Mouse (Mus musculus) limb, embryonic 10.5 days (tissue): ENCODE data around the gene St6galnac3. TPM values are rescaled to one million over a fixed set of nuclear protein-coding genes. Genes with fewer than 3 reads are reported as not detected.

ENCODE experiments used
- DNase-seq: peaks from one replicate; pipeline ENCODE4 v3.0.0-alpha.2; 2017; ENCODE audit warnings: low spot score
- H3K27ac ChIP-seq: fragments of 300-500 bp; sonication (generic); 2 replicates; pipeline ENCODE4 v1.5.1; 2016; ENCODE audit warnings: mild to moderate bottlenecking
- H3K27me3 ChIP-seq: fragments of 300-500 bp; sonication (generic); 2 replicates; pipeline ENCODE4 v1.6.1; 2016; ENCODE audit warnings: low read depth, mild to moderate bottlenecking; ENCODE audit not compliant: poor library complexity, severe bottlenecking
- H3K36me3 ChIP-seq: fragments of 300-500 bp; sonication (generic); 2 replicates; pipeline ENCODE4 v1.6.1; 2016; ENCODE audit warnings: mild to moderate bottlenecking, moderate library complexity
- H3K4me1 ChIP-seq: fragments of 300-500 bp; sonication (generic); 2 replicates; pipeline ENCODE4 v1.6.1; 2016
- H3K4me3 ChIP-seq: fragments of 300-500 bp; sonication (generic); 2 replicates; pipeline ENCODE4 v1.5.1; 2016; ENCODE audit warnings: mild to moderate bottlenecking, moderate library complexity
- H3K9me3 ChIP-seq: fragments of 300-500 bp; sonication (generic); replicated peaks from 2 replicates; pipeline ENCODE4 v1.6.1; 2016; ENCODE audit warnings: mild to moderate bottlenecking
- WGBS: fragments of 180-500 bp; shearing (Covaris S2); methylation state at CpG from one replicate; pipeline ENCODE4 v1.1.7; 2016; 5-methylcytosine and 5-hydroxymethylcytosine counted together
- polyA plus RNA-seq: library from polyadenylated mRNA; unstranded; fragments of >200 nt; fragmentation: Nextera tagmentation; extraction: Ambion mirVana; gene quantifications from 2 replicates; pipeline ENCODE4 v1.2.1, GENCODE M21; 2016

St6galnac3 gene
- polyA plus RNA-seq, 1 experiment from 2014 or later = 53.3 TPM

GRCm38 (mm10) chr3:153546936-153547683 is 177.9 kb downstream of the St6galnac3 start:
- no peak for DNase-seq
- 92% methylated on average over 7 of the region's 7 CpGs for WGBS
- H3K36me3 ChIP-seq = 0 out of 2 replicates have a peak, but pooled peaks cover 3% of the 10 kb centered on the region
- no peaks in the 10 kb centered on the region for H3K4me1 ChIP-seq
- no peaks in the 10 kb centered on the region for H3K9me3 ChIP-seq
- no peak overlapping the region for H3K4me3 ChIP-seq
- H3K27me3 ChIP-seq = no peaks in the 10 kb centered on the region
- no peak overlapping the region for H3K27ac ChIP-seq

DNA sequence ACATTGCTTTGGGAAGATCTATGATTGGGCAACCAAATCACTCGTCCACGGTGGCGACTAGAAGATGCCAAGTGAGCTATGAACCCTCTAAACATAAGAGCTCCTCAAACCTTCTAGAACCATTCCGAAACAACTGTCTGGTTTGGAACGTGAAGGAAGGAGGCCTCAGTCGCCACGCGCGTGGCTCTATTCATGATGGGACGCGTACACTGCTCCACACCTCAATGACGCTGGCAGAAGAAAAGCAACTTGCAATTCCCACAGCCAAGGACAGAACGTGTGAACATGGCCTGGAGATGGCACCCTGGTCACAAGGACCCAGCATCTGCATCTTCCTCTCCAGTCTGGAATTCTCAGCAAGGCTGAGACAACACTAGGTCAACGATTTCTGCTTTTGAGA is 185.1 kb downstream of the St6galnac3 start:
- peaks cover 13% of the 10 kb centered on the region; the same call in 1 of the 2 replicates for H3K4me1 ChIP-seq
- H3K27me3 ChIP-seq = no peaks in the 10 kb centered on the region
- no peak overlapping the region for H3K27ac ChIP-seq
- H3K9me3 ChIP-seq = no peaks in the 10 kb centered on the region
- WGBS = 94% methylated on average over 14 of the region's 14 CpGs
- H3K4me3 ChIP-seq = no peak overlapping the region
- 0 out of 2 replicates have a peak, but pooled peaks cover 6% of the 10 kb centered on the region for H3K36me3 ChIP-seq
- DNase-seq = no peak

- no peak overlapping the region for H3K4me3 ChIP-seq
- 56% methylated on average over 2 of the region's 2 CpGs for WGBS
- no peak overlapping the region for H3K27ac ChIP-seq
Observed at GRCm38 (mm10) chr3:153538396-153538795, 186.6 kb downstream of the St6galnac3 start.

GRCm38 (mm10) chr3:153537435-153537834 is 187.5 kb downstream of the St6galnac3 start:
- Histone ChIP-seq H3K36me3 (0 out of 2 replicates have a peak, but pooled peaks cover 3% of the 10 kb centered on the region), H3K27me3 (no peaks in the 10 kb centered on the region), H3K9me3 (no peaks in the 10 kb centered on the region), H3K4me3 (no peak overlapping the region), H3K27ac (no peak overlapping the region), H3K4me1 (peaks cover 13% of the 10 kb centered on the region; the same call in 1 of the 2 replicates)
- 73% methylated on average over 3 of the region's 3 CpGs for WGBS
- no peak for DNase-seq

More at GRCm38 (mm10) chr3:153538396-153538795, 186.6 kb downstream of the St6galnac3 start:
- Histone ChIP-seq H3K9me3 (no peaks in the 10 kb centered on the region), H3K36me3 (0 out of 2 replicates have a peak, but pooled peaks cover 6% of the 10 kb centered on the region), H3K27me3 (no peaks in the 10 kb centered on the region), H3K4me1 (peaks cover 13% of the 10 kb centered on the region; the same call in 1 of the 2 replicates)
- DNase-seq = no peak

DNA sequence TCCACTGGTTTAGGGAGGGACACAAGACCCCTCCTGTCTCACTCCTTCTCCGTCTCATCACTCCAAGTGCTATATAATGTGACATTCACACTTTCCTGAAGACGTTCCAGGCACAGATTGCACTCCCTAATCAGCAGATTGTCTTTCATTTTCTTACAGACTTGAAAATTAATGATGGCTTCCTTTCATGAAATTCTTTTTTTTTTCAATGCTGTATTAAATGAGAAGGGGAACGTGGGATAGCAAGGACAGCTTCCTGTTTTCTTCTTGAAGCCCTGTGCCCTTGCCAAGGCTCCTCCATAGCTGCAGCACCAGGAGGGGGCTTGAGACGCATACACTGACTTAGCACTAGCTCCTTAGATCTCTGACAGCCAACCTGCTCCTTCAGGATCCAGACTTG is 188.7 kb downstream of the St6galnac3 start:
- DNase-seq = no peak
- H3K27ac ChIP-seq = peak overlapping the region; percentile 53; the same call in 1 of the 2 replicates
- no peaks in the 10 kb centered on the region for H3K9me3 ChIP-seq
- H3K4me1 ChIP-seq = peaks cover 13% of the 10 kb centered on the region; the same call in 1 of the 2 replicates
- H3K4me3 ChIP-seq = no peak overlapping the region
- H3K27me3 ChIP-seq = no peaks in the 10 kb centered on the region
- 80% methylated on average over 4 of the region's 4 CpGs for WGBS
- 0 out of 2 replicates have a peak, but pooled peaks cover 3% of the 10 kb centered on the region for H3K36me3 ChIP-seq

- Histone ChIP-seq H3K4me1 (0 out of 2 replicates have a peak, but pooled peaks cover 3% of the 10 kb centered on the region), H3K9me3 (no peaks in the 10 kb centered on the region), H3K36me3 (no peaks in the 10 kb centered on the region), H3K4me3 (no peak overlapping the region), H3K27me3 (no peaks in the 10 kb centered on the region), H3K27ac (no peak overlapping the region)
- no peak for DNase-seq
- 94% methylated on average over 6 of the region's 6 CpGs for WGBS
Observed at GRCm38 (mm10) chr3:153529174-153529573, 195.8 kb downstream of the St6galnac3 start.

- Histone ChIP-seq H3K4me3 (no peak overlapping the region), H3K27ac (no peak overlapping the region), H3K9me3 (no peaks in the 10 kb centered on the region), H3K4me1 (0 out of 2 replicates have a peak, but pooled peaks cover 3% of the 10 kb centered on the region), H3K36me3 (no peaks in the 10 kb centered on the region), H3K27me3 (no peaks in the 10 kb centered on the region)
- 87% methylated on average over 6 of the region's 6 CpGs for WGBS
- no peak for DNase-seq
Observed at GRCm38 (mm10) chr3:153525151-153525768, 199.7 kb downstream of the St6galnac3 start.

DNA sequence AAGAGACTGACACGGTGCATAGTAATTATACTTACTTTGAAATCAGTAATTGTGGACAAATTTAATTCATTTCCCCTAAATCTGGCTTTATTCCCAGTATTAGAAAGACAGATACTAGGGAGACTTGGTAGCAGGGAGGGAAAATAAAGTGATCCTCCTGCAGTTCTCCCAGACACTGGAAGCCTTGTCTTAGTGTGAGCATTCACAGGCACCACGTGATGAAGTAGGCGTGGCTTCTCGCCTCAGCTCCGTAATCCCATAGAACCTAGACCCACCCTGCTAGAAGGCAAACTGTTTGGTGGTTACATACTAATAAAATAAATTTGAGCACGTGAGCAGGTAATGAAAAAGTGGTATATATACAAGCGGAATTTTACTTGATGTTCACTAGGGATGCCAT is 208.1 kb downstream of the St6galnac3 start:
- no peaks in the 10 kb centered on the region for H3K9me3 ChIP-seq
- 81% methylated on average over 7 of the region's 7 CpGs for WGBS
- H3K4me3 ChIP-seq = no peak overlapping the region
- peaks cover 7% of the 10 kb centered on the region; the same call in 1 of the 2 replicates for H3K4me1 ChIP-seq
- no peak overlapping the region for H3K27ac ChIP-seq
- H3K36me3 ChIP-seq = peaks cover 2% of the 10 kb centered on the region; the same call in 1 of the 2 replicates
- no peak for DNase-seq
- no peaks in the 10 kb centered on the region for H3K27me3 ChIP-seq

- Histone ChIP-seq H3K4me3 (no peak overlapping the region), H3K4me1 (peaks cover 31% of the 10 kb centered on the region), H3K27ac (no peak overlapping the region), H3K27me3 (no peaks in the 10 kb centered on the region), H3K36me3 (no peaks in the 10 kb centered on the region; the same call in 1 of the 2 replicates), H3K9me3 (no peaks in the 10 kb centered on the region)
- DNase-seq = no peak
- WGBS = 72% methylated on average over 6 of the region's 6 CpGs
Observed at GRCm38 (mm10) chr3:153513501-153514060, 211.4 kb downstream of the St6galnac3 start.

GRCm38 (mm10) chr3:153512545-153512944 is 212.4 kb downstream of the St6galnac3 start:
- DNase-seq = no peak
- 81% methylated on average over 6 of the region's 6 CpGs for WGBS

GRCm38 (mm10) chr3:153511151-153511580 is 213.8 kb downstream of the St6galnac3 start:
- Histone ChIP-seq H3K4me1 (peaks cover 31% of the 10 kb centered on the region), H3K4me3 (no peak overlapping the region), H3K36me3 (peaks cover 6% of the 10 kb centered on the region; the same call in 1 of the 2 replicates), H3K9me3 (no peaks in the 10 kb centered on the region), H3K27ac (peak overlapping the region; percentile 50), H3K27me3 (no peaks in the 10 kb centered on the region)
- WGBS = 22% methylated on average over 7 of the region's 7 CpGs
- no peak for DNase-seq

More at GRCm38 (mm10) chr3:153512545-153512944, 212.4 kb downstream of the St6galnac3 start:
- H3K4me3 ChIP-seq = no peak overlapping the region
- H3K9me3 ChIP-seq = no peaks in the 10 kb centered on the region
- H3K27me3 ChIP-seq = no peaks in the 10 kb centered on the region
- no peaks in the 10 kb centered on the region for H3K36me3 ChIP-seq
- H3K4me1 ChIP-seq = peaks cover 31% of the 10 kb centered on the region
- H3K27ac ChIP-seq = no peak overlapping the region

- H3K36me3 ChIP-seq = peaks cover 6% of the 10 kb centered on the region; the same call in 1 of the 2 replicates
- no peak overlapping the region for H3K4me3 ChIP-seq
- no peak for DNase-seq
- H3K27ac ChIP-seq = no peak overlapping the region
- H3K27me3 ChIP-seq = no peaks in the 10 kb centered on the region
- H3K9me3 ChIP-seq = no peaks in the 10 kb centered on the region
- 92% methylated on average over 9 of the region's 9 CpGs for WGBS
- H3K4me1 ChIP-seq = peaks cover 31% of the 10 kb centered on the region
Observed at GRCm38 (mm10) chr3:153510048-153510630, 214.8 kb downstream of the St6galnac3 start.
